Mouse (Mus musculus): ENCODE measurements around the gene Rheb. TPM values are rescaled to one million over a fixed set of nuclear protein-coding genes. Genes with fewer than 3 reads are reported as not detected.

Gene Rheb
- 47.8 TPM for polyA plus RNA-seq (2012; fragmentation: generic; extraction: Trizol)
- long read RNA-seq, experiment 1, full-length matches to known transcripts = 209 of 221 reads
- long read RNA-seq, experiment 1, partial matches to known transcripts = 0 of 221 reads
- long read RNA-seq, experiment 1, other reads (novel, unspliced or antisense) = 12 of 221 reads
- long read RNA-seq, experiment 2, transcript Rheb-201 (8 exons, 1,784 nt) = major isoform, 170 of 175 reads
- long read RNA-seq, experiment 2, partial matches to known transcripts = 0 of 175 reads
- long read RNA-seq, experiment 2, other reads (novel, unspliced or antisense) = 5 of 175 reads

DNA sequence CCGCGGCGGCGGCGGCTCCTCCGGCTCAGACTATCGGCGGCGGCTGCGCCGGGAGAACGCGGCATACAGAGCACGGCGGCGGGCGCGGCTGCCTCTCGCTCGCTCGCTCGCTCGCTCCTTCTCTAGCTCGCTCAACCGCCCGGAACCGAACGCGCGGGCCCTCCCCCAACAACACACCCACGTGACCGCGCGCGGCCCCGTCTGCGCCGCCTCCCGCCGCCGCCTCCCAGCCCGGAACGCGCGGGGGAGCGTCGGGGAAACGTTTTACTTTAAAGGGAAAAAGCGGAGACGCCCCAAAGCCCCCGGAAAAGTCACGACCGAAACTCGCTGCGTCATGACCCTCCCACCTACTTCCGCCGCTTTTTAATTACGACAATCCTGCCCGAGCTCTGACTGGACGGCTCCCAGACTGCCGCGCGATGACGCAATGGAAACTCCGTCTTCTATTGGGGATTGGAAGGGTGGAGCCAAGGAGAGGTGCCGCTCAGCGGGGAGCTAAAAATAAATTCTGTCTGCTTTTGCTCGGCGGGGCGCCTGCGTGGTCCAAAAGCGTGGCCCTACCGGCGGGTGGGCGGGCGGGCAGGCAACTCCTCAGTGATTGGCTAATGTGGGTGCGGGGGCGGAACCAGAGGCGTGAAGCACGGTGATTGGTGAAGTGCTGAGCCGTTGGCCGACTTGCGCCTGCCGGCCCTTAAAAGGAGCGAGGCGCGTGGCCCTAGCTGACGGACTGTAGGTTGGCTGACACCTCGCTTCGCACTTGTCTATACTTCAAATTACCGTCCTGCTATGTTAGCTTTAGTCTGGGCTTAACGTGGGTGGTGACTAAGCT lies at the start of gene Rheb:
Gene Rheb (minus strand): TSS at position 351 of the 829 bp plus-strand sequence.
- peaks cover 43% of the 10 kb centered on the region for H3K79me3 ChIP-seq (ENCODE audit: low read depth)
- H3K79me2 ChIP-seq (ENCODE audit: control insufficient read depth, insufficient read depth) = peaks cover 45% of the 10 kb centered on the region
- peak within 1 kb of the TSS; percentile 92 for H3K4me3 ChIP-seq (ENCODE audit: insufficient read depth, poor library complexity, severe bottlenecking)
- TF ChIP-seq USF1 (IDR thresholded peaks at IDR 0.05; ENCODE audit: low read depth) = peak; percentile 57
- peak; percentile 71 for TF ChIP-seq CEBPB (IDR thresholded peaks at IDR 0.05; ENCODE audit: low read depth)
- peak; percentile 95 for TF ChIP-seq MAX (IDR thresholded peaks at IDR 0.05)
- TF ChIP-seq MYOD1 (IDR thresholded peaks at IDR 0.05; ENCODE audit: control insufficient read depth, insufficient read length, low read depth) = no peak
- H3K27me3 ChIP-seq (ENCODE audit: control insufficient read depth, insufficient read depth, insufficient read length) = no peaks in the 10 kb centered on the region
- H3ac ChIP-seq (ENCODE audit: control insufficient read depth, insufficient read length, low read depth) = peak within 1 kb of the TSS; percentile 99
- no peaks in the 10 kb centered on the region for H3K36me3 ChIP-seq (ENCODE audit: control insufficient read depth, insufficient read depth)

DNA sequence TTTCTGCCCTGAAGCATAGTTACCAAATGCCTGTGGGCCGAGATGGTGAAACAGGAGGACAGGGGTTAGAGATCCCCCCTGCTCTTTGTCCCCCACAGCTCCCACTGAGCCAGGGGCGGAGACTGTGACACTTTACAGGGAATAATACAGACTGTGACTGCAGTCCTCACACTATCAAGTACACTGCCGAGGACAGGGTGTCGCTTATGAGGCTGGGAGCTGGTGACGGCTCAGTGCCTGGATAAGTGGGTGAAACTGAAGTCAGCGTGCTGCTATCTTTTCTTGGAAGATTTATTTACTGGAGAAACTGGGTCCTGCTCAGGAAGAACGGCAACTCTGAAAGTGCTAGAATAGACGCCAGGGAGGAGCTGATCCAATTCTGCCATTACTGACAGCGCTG lies 47.4 kb upstream of the Rheb start:
- Histone ChIP-seq H3ac (ENCODE audit: control insufficient read depth, insufficient read length, low read depth) (no peak overlapping the region), H3K36me3 (ENCODE audit: control insufficient read depth, insufficient read depth) (no peaks in the 10 kb centered on the region), H3K27me3 (ENCODE audit: control insufficient read depth, insufficient read depth, insufficient read length) (no peaks in the 10 kb centered on the region), H3K4me3 (ENCODE audit: insufficient read depth, poor library complexity, severe bottlenecking) (no peak overlapping the region), H3K79me3 (ENCODE audit: low read depth) (no peaks in the 10 kb centered on the region), H3K79me2 (ENCODE audit: control insufficient read depth, insufficient read depth) (no peaks in the 10 kb centered on the region)
- TF ChIP-seq MAX (IDR thresholded peaks at IDR 0.05) (no peak), USF1 (IDR thresholded peaks at IDR 0.05; ENCODE audit: low read depth) (no peak), MYOG (IDR thresholded peaks at IDR 0.05; ENCODE audit: control insufficient read depth, extremely low read depth, insufficient read length) (no peak), MYOD1 (IDR thresholded peaks at IDR 0.05; ENCODE audit: control insufficient read depth, insufficient read length, low read depth) (no peak), CTCF (IDR thresholded peaks at IDR 0.05; ENCODE audit: control insufficient read depth, insufficient read depth, insufficient read length) (no peak), FOSL1 (IDR thresholded peaks at IDR 0.05; ENCODE audit: insufficient read depth, low read length, poor library complexity, severe bottlenecking) (no peak), CEBPB (IDR thresholded peaks at IDR 0.05; ENCODE audit: low read depth) (no peak)

DNA sequence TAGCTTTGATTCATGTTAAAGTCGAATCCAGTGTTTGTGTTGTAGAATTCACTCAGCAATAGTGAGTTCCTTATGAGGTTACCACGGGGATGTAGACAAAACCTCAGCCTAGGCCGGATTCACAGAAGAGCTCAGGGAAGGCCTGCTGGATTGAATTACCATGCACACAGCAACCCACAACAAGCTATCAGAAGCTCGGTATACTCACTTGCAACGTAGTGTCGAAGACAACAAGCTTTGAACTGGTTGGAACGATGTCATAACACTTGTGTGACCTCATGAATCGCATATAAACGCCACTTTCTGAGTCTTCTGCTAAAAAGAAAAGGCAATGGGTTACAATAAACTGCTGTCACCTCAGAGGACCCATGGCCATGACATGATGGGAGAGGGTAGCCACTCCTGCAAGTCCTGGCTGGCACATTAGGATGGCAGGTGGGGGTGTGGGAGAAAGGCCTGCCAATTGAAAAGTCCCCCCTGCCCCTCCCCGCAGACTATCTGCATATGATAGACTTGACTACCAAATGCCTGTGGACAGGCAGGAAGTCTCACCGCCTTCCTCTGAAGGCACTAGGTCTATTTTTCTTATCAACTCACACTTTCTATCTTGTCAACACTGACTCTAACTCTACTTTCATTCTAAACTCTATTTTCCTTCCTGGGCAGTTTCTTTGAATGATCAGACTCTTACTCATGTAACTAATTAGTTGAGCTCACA lies 46.6 kb upstream of the Rheb start:
- H3K79me3 ChIP-seq (ENCODE audit: low read depth) = no peaks in the 10 kb centered on the region
- no peaks in the 10 kb centered on the region for H3K79me2 ChIP-seq (ENCODE audit: control insufficient read depth, insufficient read depth)
- TF ChIP-seq CTCF (IDR thresholded peaks at IDR 0.05; ENCODE audit: control insufficient read depth, insufficient read depth, insufficient read length) (no peak), FOSL1 (IDR thresholded peaks at IDR 0.05; ENCODE audit: insufficient read depth, low read length, poor library complexity, severe bottlenecking) (no peak), CEBPB (IDR thresholded peaks at IDR 0.05; ENCODE audit: low read depth) (no peak), MYOG (IDR thresholded peaks at IDR 0.05; ENCODE audit: control insufficient read depth, extremely low read depth, insufficient read length) (no peak), MAX (IDR thresholded peaks at IDR 0.05) (no peak), USF1 (IDR thresholded peaks at IDR 0.05; ENCODE audit: low read depth) (no peak), MYOD1 (IDR thresholded peaks at IDR 0.05; ENCODE audit: control insufficient read depth, insufficient read length, low read depth) (no peak)
- H3K4me3 ChIP-seq (ENCODE audit: insufficient read depth, poor library complexity, severe bottlenecking) = no peak overlapping the region
- no peaks in the 10 kb centered on the region for H3K36me3 ChIP-seq (ENCODE audit: control insufficient read depth, insufficient read depth)
- H3ac ChIP-seq (ENCODE audit: control insufficient read depth, insufficient read length, low read depth) = no peak overlapping the region
- H3K27me3 ChIP-seq (ENCODE audit: control insufficient read depth, insufficient read depth, insufficient read length) = no peaks in the 10 kb centered on the region

DNA sequence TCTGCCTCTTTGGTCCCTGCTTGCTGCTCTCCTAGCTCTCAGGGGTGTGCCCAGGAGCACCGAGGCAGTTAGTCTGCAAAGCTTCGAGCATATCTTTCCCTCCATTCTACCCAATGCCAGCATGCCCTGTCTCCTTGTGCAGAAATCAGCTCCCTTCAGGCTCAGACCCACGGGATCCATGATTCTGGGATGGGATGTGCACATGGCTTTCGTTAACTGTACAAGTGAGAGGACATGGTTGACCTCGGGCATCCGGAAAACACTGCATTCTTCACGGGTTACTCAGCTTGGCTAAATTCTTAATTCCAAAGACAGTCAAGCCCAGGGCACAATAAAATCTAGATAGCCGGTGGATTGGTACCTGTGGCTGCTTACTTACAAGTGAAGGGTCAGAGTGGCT lies 44.8 kb upstream of the Rheb start:
- Histone ChIP-seq H3K79me3 (ENCODE audit: low read depth) (no peaks in the 10 kb centered on the region), H3K27me3 (ENCODE audit: control insufficient read depth, insufficient read depth, insufficient read length) (no peaks in the 10 kb centered on the region), H3K79me2 (ENCODE audit: control insufficient read depth, insufficient read depth) (no peaks in the 10 kb centered on the region), H3ac (ENCODE audit: control insufficient read depth, insufficient read length, low read depth) (no peak overlapping the region), H3K36me3 (ENCODE audit: control insufficient read depth, insufficient read depth) (no peaks in the 10 kb centered on the region), H3K4me3 (ENCODE audit: insufficient read depth, poor library complexity, severe bottlenecking) (no peak overlapping the region)
- TF ChIP-seq MYOG (IDR thresholded peaks at IDR 0.05; ENCODE audit: control insufficient read depth, extremely low read depth, insufficient read length) = no peak
- no peak for TF ChIP-seq USF1 (IDR thresholded peaks at IDR 0.05; ENCODE audit: low read depth)
- TF ChIP-seq CTCF (IDR thresholded peaks at IDR 0.05; ENCODE audit: control insufficient read depth, insufficient read depth, insufficient read length) = no peak
- TF ChIP-seq CEBPB (IDR thresholded peaks at IDR 0.05; ENCODE audit: low read depth) = no peak
- TF ChIP-seq FOSL1 (IDR thresholded peaks at IDR 0.05; ENCODE audit: insufficient read depth, low read length, poor library complexity, severe bottlenecking) = no peak
- TF ChIP-seq MYOD1 (IDR thresholded peaks at IDR 0.05; ENCODE audit: control insufficient read depth, insufficient read length, low read depth) = no peak
- no peak for TF ChIP-seq MAX (IDR thresholded peaks at IDR 0.05)

DNA sequence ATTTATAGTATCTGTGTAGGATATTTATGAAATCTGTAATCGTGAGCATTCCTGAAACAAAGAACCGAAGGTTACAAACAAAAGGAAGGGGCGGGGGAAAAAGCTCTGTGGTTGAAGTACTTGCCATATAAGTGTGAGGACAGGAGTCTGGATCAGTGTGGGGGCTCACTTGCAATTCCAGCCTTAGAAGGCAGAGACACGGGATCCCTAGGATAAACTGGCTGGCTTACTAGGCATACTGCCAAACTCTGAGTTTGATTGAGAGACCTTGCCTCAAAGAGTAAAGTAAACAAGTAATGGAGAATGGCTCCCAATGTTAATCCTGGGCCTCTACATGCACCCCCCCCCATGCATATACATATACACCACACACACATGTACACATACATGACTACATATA lies 36.3 kb upstream of the Rheb start:
- no peak overlapping the region for H3ac ChIP-seq (ENCODE audit: control insufficient read depth, insufficient read length, low read depth)
- H3K4me3 ChIP-seq (ENCODE audit: insufficient read depth, poor library complexity, severe bottlenecking) = no peak overlapping the region
- TF ChIP-seq CTCF (IDR thresholded peaks at IDR 0.05; ENCODE audit: control insufficient read depth, insufficient read depth, insufficient read length) (no peak), FOSL1 (IDR thresholded peaks at IDR 0.05; ENCODE audit: insufficient read depth, low read length, poor library complexity, severe bottlenecking) (no peak), MYOG (IDR thresholded peaks at IDR 0.05; ENCODE audit: control insufficient read depth, extremely low read depth, insufficient read length) (no peak), USF1 (IDR thresholded peaks at IDR 0.05; ENCODE audit: low read depth) (no peak), MAX (IDR thresholded peaks at IDR 0.05) (no peak), CEBPB (IDR thresholded peaks at IDR 0.05; ENCODE audit: low read depth) (no peak), MYOD1 (IDR thresholded peaks at IDR 0.05; ENCODE audit: control insufficient read depth, insufficient read length, low read depth) (no peak)
- H3K79me3 ChIP-seq (ENCODE audit: low read depth) = no peaks in the 10 kb centered on the region
- H3K27me3 ChIP-seq (ENCODE audit: control insufficient read depth, insufficient read depth, insufficient read length) = no peaks in the 10 kb centered on the region
- no peaks in the 10 kb centered on the region for H3K79me2 ChIP-seq (ENCODE audit: control insufficient read depth, insufficient read depth)
- H3K36me3 ChIP-seq (ENCODE audit: control insufficient read depth, insufficient read depth) = peaks cover 3% of the 10 kb centered on the region
